Mouse (Mus musculus) gastrocnemius, postnatal 25 days (tissue): Measurements from ENCODE around the gene Casp14. TPM values are rescaled to one million over a fixed set of nuclear protein-coding genes. Genes with fewer than 3 reads are reported as not detected.
"Not testable (repeated sequence)": the region's sequence is repeated elsewhere in the genome, so short reads cannot be mapped to it uniquely, and the experiment has no call there.

Experiments
- DNase-seq: peaks from one replicate; pipeline ENCODE4 v3.0.0; 2022
- long read RNA-seq, 2 experiments: library from polyadenylated mRNA; stranded (forward); transcript quantifications; one replicate each; pipeline ENCODE4 v2.0.0; 2021
- total RNA-seq, 2 experiments: library from RNA; stranded (reverse); gene quantifications; 1 replicate in 1 of 2; 2 replicates in 1 of 2; pipeline ENCODE4 v1.2.3; 2021

The Casp14 gene
- total RNA-seq: not detected
- long read RNA-seq, experiment 1: 0 reads
- long read RNA-seq, experiment 2: 0 reads

DNA sequence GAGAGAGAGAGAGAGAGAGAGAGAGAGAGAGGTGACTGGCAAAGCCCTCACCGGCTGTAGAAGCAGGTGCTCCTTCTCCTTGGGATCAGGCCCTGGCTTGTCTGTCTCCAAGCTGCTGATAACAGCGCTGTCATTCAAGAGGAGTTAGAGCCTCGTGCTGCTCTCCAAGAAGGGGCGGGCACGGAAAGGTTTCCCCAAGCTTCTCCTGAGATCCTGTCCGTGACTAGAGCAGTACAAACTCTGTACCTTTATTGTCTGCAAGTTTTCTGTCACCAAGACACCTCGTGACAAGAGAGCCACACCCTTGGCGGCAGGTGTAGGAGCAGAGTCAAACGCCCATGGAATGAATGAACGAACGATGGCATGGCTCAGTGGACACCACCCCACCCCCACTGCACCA, at the start of gene Casp14:
Gene Casp14, minus strand, starts transcription at position 239 of the 400 bp plus-strand sequence.
- no peak for DNase-seq

GRCm38 (mm10) chr10:78765570-78765969, 47.5 kb upstream of the Casp14 start:
- no peak for DNase-seq

DNA sequence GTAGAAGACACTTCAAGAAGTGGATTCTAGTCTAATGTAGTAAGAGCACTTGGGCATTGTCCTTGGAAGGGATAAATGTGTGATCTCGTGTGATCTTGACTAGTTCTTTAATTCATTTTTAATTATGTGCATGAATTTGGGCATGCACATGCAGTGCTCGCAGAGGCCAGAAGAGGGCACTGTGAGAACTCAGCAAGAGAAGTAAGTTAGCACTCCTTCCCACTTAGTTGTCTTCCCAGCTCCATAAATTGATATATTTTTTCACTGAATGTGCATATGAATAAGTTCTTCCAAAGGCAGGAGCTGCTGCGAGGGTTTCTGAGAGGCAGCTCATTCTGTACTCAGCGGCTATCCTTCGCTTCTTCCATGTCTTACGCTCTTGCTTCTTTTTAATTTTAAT, 37.9 kb upstream of the Casp14 start:
- DNase-seq: no peak

GRCm38 (mm10) chr10:78752452-78753191, 34.5 kb upstream of the Casp14 start, which contains the start of gene Ccdc105:
Ccdc105 (minus strand) TSS chr10:78753065.
- peak; percentile 15 for DNase-seq

DNA sequence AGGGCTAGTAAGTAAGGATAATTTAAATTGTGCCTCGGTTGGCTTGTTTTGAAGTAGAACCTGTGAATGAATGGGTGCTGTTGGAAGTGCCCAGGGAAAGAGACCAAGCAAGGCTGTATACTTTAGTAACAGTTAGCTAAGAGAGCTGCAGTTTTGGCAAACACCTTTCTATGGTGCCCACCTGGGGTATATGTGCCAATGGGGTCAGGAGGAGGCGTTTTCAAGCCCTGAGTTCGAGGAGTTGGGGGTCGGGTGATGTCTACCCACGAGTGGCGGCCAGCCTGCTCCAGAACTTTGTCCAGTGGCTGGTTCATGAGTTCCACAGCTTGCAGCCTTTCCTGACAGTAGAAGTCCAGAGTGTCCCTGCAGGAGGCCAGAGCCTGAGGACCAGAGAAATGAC, 30.9 kb upstream of the Casp14 start:
- DNase-seq: no peak

DNA sequence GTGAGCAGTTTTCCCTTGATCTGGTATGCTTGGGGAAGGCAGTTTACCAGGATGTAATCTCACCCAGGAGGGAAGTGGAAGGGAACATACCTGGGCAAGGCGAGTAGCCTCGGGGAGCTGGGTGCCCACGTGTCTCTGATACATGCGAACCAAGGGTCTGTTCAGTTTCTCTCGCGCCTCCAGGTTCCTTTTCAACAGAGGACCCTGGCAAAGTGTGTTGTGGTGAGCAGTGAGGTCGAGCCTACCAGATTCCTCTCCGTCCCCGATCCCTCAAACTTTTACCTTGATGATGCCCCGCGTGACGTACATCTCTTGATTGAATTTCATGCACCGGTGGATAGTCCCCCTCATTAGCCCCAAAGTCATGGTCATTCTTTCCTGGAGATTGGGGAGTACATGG, 30.1 kb upstream of the Casp14 start:
- DNase-seq: no peak

- peak; percentile 5 for DNase-seq
These were observed 29.1 kb upstream of the Casp14 start for GRCm38 (mm10) chr10:78747035-78747721.

- no peak for DNase-seq
These were observed 27.5 kb upstream of the Casp14 start for GRCm38 (mm10) chr10:78745453-78746232.

GRCm38 (mm10) chr10:78743721-78744120, 25.6 kb upstream of the Casp14 start:
- DNase-seq: no peak

- no peak for DNase-seq
These were observed 21.7 kb upstream of the Casp14 start for GRCm38 (mm10) chr10:78739821-78740220.

DNA sequence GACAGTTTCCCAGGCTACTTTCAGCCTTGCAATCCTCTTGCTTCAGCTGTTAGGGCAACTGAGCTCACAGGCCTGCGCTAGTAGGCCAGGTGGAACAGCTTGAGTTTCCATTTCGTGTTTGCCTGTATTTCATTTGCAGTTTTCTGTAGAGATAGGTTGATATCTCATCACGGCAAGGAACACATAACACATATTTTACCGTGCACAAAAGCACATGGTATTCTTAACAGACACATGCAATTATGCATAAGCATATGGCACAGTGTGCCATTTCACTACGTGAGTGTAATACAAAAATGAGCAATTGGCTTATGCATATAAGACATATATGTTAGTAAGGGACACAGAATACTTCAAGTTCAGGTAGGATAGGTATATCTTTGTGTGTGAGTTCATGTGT, 9.8 kb upstream of the Casp14 start:
- DNase-seq: no peak

DNA sequence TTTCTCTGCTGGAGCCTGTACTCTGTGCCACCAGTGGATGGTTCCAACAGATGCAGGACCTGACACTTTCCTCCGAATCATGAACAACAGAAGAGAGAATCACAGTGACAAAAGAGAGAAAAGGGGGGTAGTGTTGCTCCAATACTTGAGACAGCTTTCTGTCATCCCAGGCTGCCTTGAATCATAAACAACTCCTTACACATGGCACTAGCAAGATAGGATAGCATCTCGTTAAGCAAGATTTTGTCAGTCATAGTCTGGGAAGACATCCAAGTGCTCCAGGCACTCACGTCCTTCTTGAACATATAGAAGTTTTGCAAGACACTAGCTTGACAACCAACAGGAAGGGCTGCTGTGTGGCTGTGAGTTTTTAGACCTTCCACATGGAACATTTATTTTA, 8.9 kb upstream of the Casp14 start:
- no peak for DNase-seq

- DNase-seq: no peak
These were observed 5.3 kb upstream of the Casp14 start for GRCm38 (mm10) chr10:78723416-78723815.

DNA sequence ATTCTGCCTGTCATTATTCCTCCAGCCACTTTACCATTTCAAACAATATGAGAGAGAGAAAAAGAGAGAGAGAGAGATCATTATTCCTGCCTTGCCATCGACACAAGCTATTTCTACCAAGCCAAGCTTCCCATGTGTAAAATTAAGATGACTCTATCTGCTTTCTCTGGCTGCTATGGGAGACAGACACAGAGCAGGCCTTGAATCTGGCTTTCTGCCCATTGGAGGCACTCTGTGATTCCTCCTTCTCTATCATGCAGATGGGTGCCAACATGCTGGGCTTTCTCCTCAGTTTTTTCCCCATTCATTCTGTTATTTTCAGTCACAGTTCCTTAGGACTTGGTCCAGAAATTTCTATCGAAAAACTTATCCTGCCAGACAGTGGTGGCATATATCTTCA, 4.6 kb upstream of the Casp14 start:
- no peak for DNase-seq

DNA sequence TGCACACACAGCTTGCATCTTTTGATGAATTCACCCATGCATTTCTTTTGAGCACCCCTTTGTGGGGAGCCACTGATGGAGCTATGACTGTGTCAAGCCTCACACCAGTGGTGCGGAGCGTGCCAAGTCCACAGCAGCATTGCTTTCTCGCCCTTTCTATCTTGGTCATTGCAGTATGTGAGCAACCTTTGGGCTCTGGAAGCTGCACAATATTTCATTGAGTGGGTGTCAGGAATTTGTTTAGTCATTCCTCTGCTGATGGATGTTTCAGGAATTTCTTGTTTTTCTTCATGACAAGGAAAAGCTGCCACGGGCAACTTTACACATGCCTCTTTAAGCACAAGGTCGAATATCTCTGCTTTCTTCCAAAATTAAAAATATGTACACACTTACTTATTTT, 3.9 kb upstream of the Casp14 start:
- no peak for DNase-seq

- no peak for DNase-seq
These were observed 1.9 kb downstream of the Casp14 start for GRCm38 (mm10) chr10:78716231-78716630.

- no peak for DNase-seq
These were observed 2.9 kb downstream of the Casp14 start for GRCm38 (mm10) chr10:78715156-78715555.

DNA sequence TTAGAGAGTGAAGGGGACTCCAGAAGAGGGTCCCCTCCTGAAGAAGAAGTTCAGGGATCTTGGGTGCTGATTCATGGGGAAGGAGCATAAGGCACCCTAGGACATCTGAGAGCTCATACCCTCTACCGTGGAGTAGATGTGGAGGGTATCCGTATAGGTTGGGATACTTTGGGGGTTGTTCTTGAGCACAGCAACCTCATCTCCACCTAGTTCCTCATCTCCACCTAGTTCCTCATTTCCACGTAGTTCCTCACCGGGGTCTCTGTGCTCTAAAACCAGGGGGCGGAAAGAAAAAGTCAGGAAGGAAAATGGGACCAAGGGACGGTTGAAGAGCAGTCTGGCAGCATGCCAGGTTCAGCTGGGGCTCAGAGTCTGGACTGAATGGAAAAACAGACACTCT, 4.0 kb downstream of the Casp14 start:
- DNase-seq: no peak

DNA sequence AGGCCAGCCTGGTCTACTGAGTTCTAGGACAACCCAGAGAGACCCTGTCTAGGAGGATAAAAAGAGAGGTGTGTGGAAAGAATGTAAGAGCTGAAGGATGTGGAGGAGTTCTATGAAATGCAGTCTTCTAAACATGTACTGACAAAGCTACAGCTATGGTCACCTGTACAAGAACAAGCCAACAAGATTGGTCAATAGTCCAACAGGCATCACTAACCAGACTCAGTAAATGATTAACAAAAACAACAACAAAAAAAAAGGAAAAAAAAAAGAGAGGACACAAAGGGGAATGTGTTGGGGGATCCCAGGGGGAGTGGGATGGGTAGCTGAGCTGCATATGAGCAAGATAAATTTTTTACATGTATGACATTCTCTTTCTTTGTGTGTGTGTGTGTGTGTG, 7.4 kb downstream of the Casp14 start:
- no peak for DNase-seq

- no peak for DNase-seq
These were observed 17.2 kb downstream of the Casp14 start for GRCm38 (mm10) chr10:78700881-78701280.

DNA sequence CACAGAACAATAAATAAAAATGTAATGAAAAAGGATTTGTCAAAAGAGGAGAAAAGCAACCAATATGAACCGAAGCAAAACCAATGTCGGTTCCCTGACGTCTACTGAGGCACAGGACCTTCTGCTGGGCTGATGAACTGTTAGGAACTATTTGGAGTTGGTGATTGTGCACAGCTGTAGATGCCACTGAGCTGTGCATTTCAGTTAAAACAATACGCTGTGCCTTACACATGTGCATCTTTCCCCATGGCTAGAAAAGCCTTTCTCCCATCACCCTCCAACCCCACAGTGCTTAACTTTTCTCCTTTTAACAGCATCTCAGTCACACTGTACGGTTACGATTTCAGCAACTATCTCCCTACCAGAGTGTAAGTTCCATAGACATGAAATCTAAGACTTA, 28.1 kb downstream of the Casp14 start:
- no peak for DNase-seq

- DNase-seq: no peak
These were observed 31.0 kb downstream of the Casp14 start for GRCm38 (mm10) chr10:78686995-78687577.

DNA sequence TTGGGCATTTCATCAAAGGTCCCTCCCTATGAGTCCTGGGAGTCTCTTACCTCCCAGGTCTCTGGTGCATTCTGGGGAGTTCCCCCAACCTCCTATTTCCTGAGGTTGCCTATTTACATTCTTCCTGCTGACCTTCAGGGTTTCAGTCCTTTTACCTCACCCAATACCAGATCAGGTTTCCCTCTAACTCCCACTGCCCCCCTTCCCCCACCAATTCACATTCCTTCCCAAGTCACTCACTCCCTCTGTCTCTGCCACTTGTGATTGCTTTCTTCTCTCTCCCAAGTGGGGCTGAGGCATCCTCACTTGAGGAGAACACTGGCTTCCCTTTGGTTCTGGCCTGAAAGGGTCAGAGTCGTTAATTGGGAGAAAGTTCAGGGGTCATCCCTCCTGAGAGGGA, 48.0 kb downstream of the Casp14 start:
- DNase-seq: not testable (repeated sequence)
